Mouse (Mus musculus): ENCODE measurements around the gene Syde2. TPM values are rescaled to one million over a fixed set of nuclear protein-coding genes. Genes with fewer than 3 reads are reported as not detected.

Gene Syde2
- polyA plus RNA-seq, 1 experiment from 2014 or later = 3.1 TPM

- no peaks in the 10 kb centered on the region for H3K27me3 ChIP-seq (ENCODE audit: control insufficient read depth, insufficient read depth, low read length)
- no peak overlapping the region for H3K4me2 ChIP-seq (replicated peaks; ENCODE audit: low read depth, low read length)
- H3K9me3 ChIP-seq (ENCODE audit: control insufficient read depth, low read depth, low read length) = no peaks in the 10 kb centered on the region
- no peaks in the 10 kb centered on the region for H3K4me1 ChIP-seq (ENCODE audit: control insufficient read depth, insufficient read depth, low read length)
- H3K9ac ChIP-seq (replicated peaks; ENCODE audit: low read depth, low read length) = no peak overlapping the region
- no peak for ATAC-seq (ENCODE audit: insufficient number of reproducible peaks, insufficient read depth, low FRiP score, low read depth)
- H3K36me3 ChIP-seq (ENCODE audit: control insufficient read depth, insufficient read depth, low read length) = no peaks in the 10 kb centered on the region
- no peak overlapping the region for H3K27ac ChIP-seq (ENCODE audit: low read length)
- 73% methylated on average over 15 of the region's 15 CpGs for WGBS
- H3K4me3 ChIP-seq (ENCODE audit: low read depth, low read length) = no peak overlapping the region
These were observed 71.8 kb downstream of the Syde2 start for GRCm38 (mm10) chr3:146059356-146059926.

GRCm38 (mm10) chr3:146063146-146063545, 75.5 kb downstream of the Syde2 start:
- 78% methylated on average over 11 of the region's 11 CpGs for WGBS
- Histone ChIP-seq H3K4me2 (replicated peaks; ENCODE audit: low read depth, low read length) (no peak overlapping the region), H3K9me3 (ENCODE audit: control insufficient read depth, low read depth, low read length) (no peaks in the 10 kb centered on the region), H3K36me3 (ENCODE audit: control insufficient read depth, insufficient read depth, low read length) (no peaks in the 10 kb centered on the region), H3K9ac (replicated peaks; ENCODE audit: low read depth, low read length) (no peak overlapping the region), H3K27ac (ENCODE audit: low read length) (no peak overlapping the region), H3K4me3 (ENCODE audit: low read depth, low read length) (no peak overlapping the region), H3K4me1 (ENCODE audit: control insufficient read depth, insufficient read depth, low read length) (no peaks in the 10 kb centered on the region), H3K27me3 (ENCODE audit: control insufficient read depth, insufficient read depth, low read length) (no peaks in the 10 kb centered on the region)
- no peak for ATAC-seq (ENCODE audit: insufficient number of reproducible peaks, insufficient read depth, low FRiP score, low read depth)

GRCm38 (mm10) chr3:146069276-146069675, 81.6 kb downstream of the Syde2 start:
- Histone ChIP-seq H3K27ac (ENCODE audit: low read length) (no peak overlapping the region), H3K9me3 (ENCODE audit: control insufficient read depth, low read depth, low read length) (no peaks in the 10 kb centered on the region), H3K36me3 (ENCODE audit: control insufficient read depth, insufficient read depth, low read length) (no peaks in the 10 kb centered on the region), H3K4me3 (ENCODE audit: low read depth, low read length) (no peak overlapping the region), H3K4me1 (ENCODE audit: control insufficient read depth, insufficient read depth, low read length) (no peaks in the 10 kb centered on the region), H3K27me3 (ENCODE audit: control insufficient read depth, insufficient read depth, low read length) (no peaks in the 10 kb centered on the region), H3K9ac (replicated peaks; ENCODE audit: low read depth, low read length) (no peak overlapping the region), H3K4me2 (replicated peaks; ENCODE audit: low read depth, low read length) (no peak overlapping the region)
- ATAC-seq (ENCODE audit: insufficient number of reproducible peaks, insufficient read depth, low FRiP score, low read depth) = no peak
- 86% methylated on average over 4 of the region's 4 CpGs for WGBS

Other genes starting within 250 kb of the Syde2 start
- 22.3 and 24.0 TPM in 2 replicates for gene Ddah1, start 229.2 kb upstream of the Syde2 start, polyA plus RNA-seq (2014; fragmentation: Nextera tagmentation; extraction: Ambion mirVana)
- gene Bcl10, start 65.1 kb upstream of the Syde2 start, polyA plus RNA-seq (2014; fragmentation: Nextera tagmentation; extraction: Ambion mirVana) = 50.0 and 55.6 TPM in 2 replicates
- gene 2410004B18Rik, start 49.9 kb upstream of the Syde2 start, polyA plus RNA-seq (2014; fragmentation: Nextera tagmentation; extraction: Ambion mirVana) = 41.5 and 45.1 TPM in 2 replicates
- gene Wdr63, start 120.3 kb downstream of the Syde2 start, polyA plus RNA-seq (2014; fragmentation: Nextera tagmentation; extraction: Ambion mirVana) = not detected in 2 replicates
- gene Mcoln3, start 129.6 kb downstream of the Syde2 start, polyA plus RNA-seq (2014; fragmentation: Nextera tagmentation; extraction: Ambion mirVana) = 1.4 and 1.8 TPM in 2 replicates
- gene Mcoln2, start 162.0 kb downstream of the Syde2 start, polyA plus RNA-seq (2014; fragmentation: Nextera tagmentation; extraction: Ambion mirVana) = 1.4 and 1.6 TPM in 2 replicates
- 0.78 and 1.2 TPM in 2 replicates for gene Lpar3, start 233.1 kb downstream of the Syde2 start, polyA plus RNA-seq (2014; fragmentation: Nextera tagmentation; extraction: Ambion mirVana)